ENCODE assay signal across 19 mouse cellular contexts in genomic region chr3:118036501-118036900, GRCm38 (mm10).
DNase-seq lines count a peak whose midpoint lies in the region; TF ChIP-seq lines count a peak whose summit lies in the region.
"Had no signal": no experiment of that assay in that cellular context is flagged by ENCODE, and none has a peak within 500 bp of the region (broad histone marks: within the 10 kb centered on the region; RNA-seq: fewer than 3 reads in every experiment).

No protein-coding gene starts in this region.

- TF ChIP-seq POLR2A in lung, adult 2 months (IDR thresholded peaks at IDR 0.05; ENCODE audit: borderline replicate concordance, extremely low read depth, low read depth, low read length): no peak

- no peak for TF ChIP-seq CTCF in lung, adult 2 months (IDR thresholded peaks at IDR 0.05; ENCODE audit: insufficient read depth, low read length)

- no peaks in the 10 kb centered on the region for H3K4me1 ChIP-seq in lung, adult 2 months (ENCODE audit: control insufficient read depth, insufficient read depth, low read length)
- H3K4me1 ChIP-seq: embryonic facial prominence, embryonic 12.5 days; forebrain, embryonic 15.5 days; heart, embryonic 13.5 days; hindbrain, embryonic 15.5 days had no signal

- WGBS in lung, adult 2 months: 82% methylated on average over 7 of the region's 7 CpGs

- no peak overlapping the region for H3K4me3 ChIP-seq in lung, adult 2 months (replicated peaks; ENCODE audit: extremely low read depth, low read depth, low read length)
- H3K4me3 ChIP-seq: embryonic facial prominence, embryonic 12.5 days; forebrain, embryonic 15.5 days; heart, embryonic 13.5 days; hindbrain, embryonic 15.5 days had no signal

- peak; percentile 20 to 25 for DNase-seq in frontal cortex, adult 2 months (ENCODE audit: extremely low spot score in 1 of 2, low spot score in 1 of 2)
- no peak for DNase-seq in frontal cortex, postnatal 25 days (ENCODE audit: low spot score in 2 of 2)
- DNase-seq in layer of hippocampus, adult 18-20 months (ENCODE audit: low spot score in 2 of 2): peak; percentile 45 to 66
- DNase-seq in layer of hippocampus, postnatal 10 days (ENCODE audit: low spot score in 2 of 2): no peak
- peak; percentile 6 to 32 for DNase-seq in left cerebral cortex, postnatal 36 days (ENCODE audit: low spot score in 2 of 2)
- no peak for DNase-seq in left cerebral cortex, postnatal 4 days
- DNase-seq in telencephalon, adult 2 months (ENCODE audit: low read depth, low spot score): peak; percentile 56
- DNase-seq in lung, adult 2 months: no peak
- DNase-seq: adrenal gland, postnatal 10 days; cerebellum, adult 11-12 months; cerebellum, adult 9-10 months; cerebellum, postnatal 25 days; gastrocnemius, postnatal 36 days; heart, adult 11 months; heart, postnatal 36 days had no signal

- intact Hi-C loops in left cerebral cortex, postnatal 36 days (cut with DNase I): no loop called here
- intact Hi-C loops in left cerebral cortex, postnatal 4 days (cut with DNase I): no loop called here

Comparison
In these comparisons a context has a peak if more than half of its experiments do, and no peak if none do; other contexts are left out.
1. DNase-seq: peak in frontal cortex, adult 2 months (2 of 2), layer of hippocampus, adult 18-20 months (2 of 2), left cerebral cortex, postnatal 36 days (2 of 2) and telencephalon, adult 2 months (single experiment); none in frontal cortex, postnatal 25 days (0 of 2), layer of hippocampus, postnatal 10 days (0 of 2), left cerebral cortex, postnatal 4 days (single experiment) and lung, adult 2 months (single experiment).